In genomic region chr3:81039131-81039653, GRCm38 (mm10) we compare ENCODE assay signal across 8 mouse cellular contexts. TPM values are rescaled to one million over a fixed set of nuclear protein-coding genes. Genes with fewer than 3 reads are reported as not detected.
DNase-seq lines count a peak whose midpoint lies in the region; ATAC-seq and TF ChIP-seq lines count a peak whose summit lies in the region.

No protein-coding gene starts in this region.

- peak overlapping the region; percentile 35; the same call in 1 of the 2 replicates for H3K27ac ChIP-seq in forebrain, postnatal 0 days (ENCODE audit: low read depth, low read length)
- no peak overlapping the region for H3K27ac ChIP-seq in hindbrain, embryonic 14.5 days
- H3K27ac ChIP-seq in limb, embryonic 12.5 days, result peak overlapping the region; percentile 62
- 0 out of 2 replicates have a peak overlapping the region, but pooled peaks have one; percentile 0 for H3K27ac ChIP-seq in olfactory bulb, adult 2 months (ENCODE audit: insufficient read depth, low read depth, low read length)

- peak overlapping the region; percentile 67 for H3K4me2 ChIP-seq in forebrain, postnatal 0 days (ENCODE audit: low read depth)
- H3K4me2 ChIP-seq in hindbrain, embryonic 14.5 days (replicated peaks), result peak overlapping the region; percentile 96
- H3K4me2 ChIP-seq in limb, embryonic 12.5 days, result peak overlapping the region; percentile 67

- peak; percentile 80 for DNase-seq in kidney, adult 9 months
- no peak for DNase-seq in kidney, postnatal 25 days
- peak; percentile 74 for DNase-seq in R1 (ENCODE audit: low read depth, low spot score)
- DNase-seq in forebrain, postnatal 0 days, result peak; percentile 71
- DNase-seq in hindbrain, embryonic 14.5 days (ENCODE audit: low spot score), result peak; percentile 80
- DNase-seq in urinary bladder, postnatal 10 days (ENCODE audit: low spot score), result no peak

- ATAC-seq in forebrain, postnatal 0 days, result 0 out of 2 replicates have a peak, but pooled peaks have one; percentile 19
- no peak for ATAC-seq in hindbrain, embryonic 14.5 days (ENCODE audit: low FRiP score)
- ATAC-seq in limb, embryonic 12.5 days (ENCODE audit: insufficient number of reproducible peaks, insufficient read depth, low FRiP score, low TSS enrichment, low read depth), result no peak

- TF ChIP-seq POLR2A in olfactory bulb, adult 2 months (IDR thresholded peaks at IDR 0.05; ENCODE audit: insufficient read depth, low read depth, low read length), result no peak

- H3K36me3 ChIP-seq in forebrain, postnatal 0 days (ENCODE audit: insufficient read depth), result no peaks in the 10 kb centered on the region
- no peaks in the 10 kb centered on the region for H3K36me3 ChIP-seq in hindbrain, embryonic 14.5 days (replicated peaks; ENCODE audit: control insufficient read depth, insufficient read depth)
- no peaks in the 10 kb centered on the region for H3K36me3 ChIP-seq in limb, embryonic 12.5 days

- H3K4me3 ChIP-seq in forebrain, postnatal 0 days (ENCODE audit: low read depth, low read length), result peak overlapping the region; percentile 23
- peak overlapping the region; percentile 5 for H3K4me3 ChIP-seq in hindbrain, embryonic 14.5 days (replicated peaks; ENCODE audit: low read length)
- peak overlapping the region; percentile 72 for H3K4me3 ChIP-seq in limb, embryonic 12.5 days (replicated peaks)
- H3K4me3 ChIP-seq in olfactory bulb, adult 2 months (ENCODE audit: insufficient read depth, low read depth, low read length), result no peak overlapping the region

- no peaks in the 10 kb centered on the region for H3K9me3 ChIP-seq in forebrain, postnatal 0 days (ENCODE audit: low read length)
- H3K9me3 ChIP-seq in hindbrain, embryonic 14.5 days (ENCODE audit: control insufficient read depth, low read length), result no peaks in the 10 kb centered on the region
- H3K9me3 ChIP-seq in limb, embryonic 12.5 days, result no peaks in the 10 kb centered on the region

- H3K27me3 ChIP-seq in forebrain, postnatal 0 days (ENCODE audit: insufficient read depth, low read length), result no peaks in the 10 kb centered on the region
- H3K27me3 ChIP-seq in hindbrain, embryonic 14.5 days (ENCODE audit: control insufficient read depth, insufficient read depth, low read length), result no peaks in the 10 kb centered on the region
- no peaks in the 10 kb centered on the region for H3K27me3 ChIP-seq in limb, embryonic 12.5 days

- peaks cover 5% of the 10 kb centered on the region; the same call in 1 of the 2 replicates for H3K4me1 ChIP-seq in forebrain, postnatal 0 days (ENCODE audit: insufficient read depth)
- H3K4me1 ChIP-seq in hindbrain, embryonic 14.5 days (replicated peaks; ENCODE audit: control insufficient read depth, insufficient read depth, low read length), result 0 out of 2 replicates have a peak, but pooled peaks cover 11% of the 10 kb centered on the region
- peaks cover 47% of the 10 kb centered on the region for H3K4me1 ChIP-seq in limb, embryonic 12.5 days (replicated peaks)
- peaks cover 3% of the 10 kb centered on the region; the same call in 1 of the 2 replicates for H3K4me1 ChIP-seq in olfactory bulb, adult 2 months (ENCODE audit: control insufficient read depth, insufficient read depth, low read length)

- 0 out of 2 replicates have a peak overlapping the region, but pooled peaks have one; percentile 6 for H3K9ac ChIP-seq in forebrain, postnatal 0 days
- H3K9ac ChIP-seq in hindbrain, embryonic 14.5 days, result 0 out of 2 replicates have a peak overlapping the region, but pooled peaks have one; percentile 4
- H3K9ac ChIP-seq in limb, embryonic 12.5 days (replicated peaks), result peak overlapping the region; percentile 35; the same call in 1 of the 2 replicates

- TF ChIP-seq CTCF in forebrain, postnatal 0 days (IDR thresholded peaks at IDR 0.05; ENCODE audit: low read depth), result peak; percentile 72
- TF ChIP-seq CTCF in olfactory bulb, adult 2 months (IDR thresholded peaks at IDR 0.05; ENCODE audit: insufficient read depth, low read depth, low read length), result no peak

- WGBS in forebrain, postnatal 0 days, result 40% methylated on average over 2 of the region's 2 CpGs
- 47% methylated on average over 2 of the region's 2 CpGs for WGBS in hindbrain, embryonic 14.5 days
- 13% methylated on average over 2 of the region's 2 CpGs for WGBS in limb, embryonic 12.5 days
- 31% methylated on average over 2 of the region's 2 CpGs for WGBS in olfactory bulb, adult 2 months

RNA-seq across cellular contexts. Expression of gene Pdgfc, which starts 3.0 kb away (rescaled TPM):
- total RNA-seq in forebrain, postnatal 0 days (2014; rRNA removed), result 4.8 and 7.2 TPM in 2 replicates
- polyA plus RNA-seq in forebrain, postnatal 0 days (2015; fragmentation: Nextera tagmentation; extraction: Ambion mirVana), result 6.3 and 6.7 TPM in 2 replicates
- 6.5 TPM in 2 replicates for polyA plus RNA-seq in hindbrain, embryonic 14.5 days (2014; fragmentation: Nextera tagmentation; extraction: Ambion mirVana)
- polyA plus RNA-seq in limb, embryonic 12.5 days (2016; fragmentation: Nextera tagmentation; extraction: Ambion mirVana), result 59.2 and 60.1 TPM in 2 replicates
- polyA plus RNA-seq in olfactory bulb, adult 2 months (2012; ENCODE audit: insufficient read depth, insufficient read length, low replicate concordance, missing spikeins), result not detected in 2 replicates

Comparison
In these comparisons a context has a peak if more than half of its experiments do, and no peak if none do; other contexts are left out.
1. DNase-seq: peak in kidney, adult 9 months (single experiment), R1 (single experiment), forebrain, postnatal 0 days (single experiment) and hindbrain, embryonic 14.5 days (single experiment); none in kidney, postnatal 25 days (0 of 2) and urinary bladder, postnatal 10 days (single experiment).
2. Peak in every context shown above with its lines, with median percentiles within 50 percentile points of each other: H3K4me2 ChIP-seq and H3K9ac ChIP-seq.